Mouse (Mus musculus): ENCODE results near the gene Gm6525. TPM values are rescaled to one million over a fixed set of nuclear protein-coding genes. Genes with fewer than 3 reads are reported as not detected.

Gene Gm6525
- polyA plus RNA-seq, 1 experiment from 2014 or later: not detected

DNA sequence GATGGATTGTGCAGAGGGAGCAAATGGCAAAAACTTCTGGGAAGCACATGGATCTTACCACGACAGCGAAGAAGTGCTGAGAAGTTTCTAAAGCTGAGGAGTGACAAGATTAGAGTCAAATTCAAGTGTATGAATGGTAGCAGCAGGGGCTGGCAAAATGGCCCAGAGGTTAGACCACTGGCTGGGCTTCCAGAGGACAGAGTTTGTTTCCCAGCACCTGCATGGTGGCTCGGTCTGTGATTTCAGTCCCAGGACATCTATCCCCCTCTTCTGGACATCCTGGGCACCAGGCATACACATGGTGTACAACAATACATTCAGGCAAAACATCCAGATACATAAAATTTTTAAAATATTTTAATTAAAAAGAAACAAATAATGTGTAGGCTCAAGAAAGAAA, 24.1 kb upstream of the Gm6525 start:
- Histone ChIP-seq H3K27me3 (replicated peaks) (no peaks in the 10 kb centered on the region), H3K4me1 (peaks cover 6% of the 10 kb centered on the region), H3K4me3 (no peak overlapping the region), H3K36me3 (0 out of 2 replicates have a peak, but pooled peaks cover 6% of the 10 kb centered on the region), H3K4me2 (no peak overlapping the region), H3K9me3 (replicated peaks) (no peaks in the 10 kb centered on the region), H3K9ac (no peak overlapping the region), H3K27ac (no peak overlapping the region)
- ATAC-seq: no peak
- WGBS (ENCODE audit: insufficient replicate concordance): 90% methylated on average over 3 of the region's 3 CpGs

DNA sequence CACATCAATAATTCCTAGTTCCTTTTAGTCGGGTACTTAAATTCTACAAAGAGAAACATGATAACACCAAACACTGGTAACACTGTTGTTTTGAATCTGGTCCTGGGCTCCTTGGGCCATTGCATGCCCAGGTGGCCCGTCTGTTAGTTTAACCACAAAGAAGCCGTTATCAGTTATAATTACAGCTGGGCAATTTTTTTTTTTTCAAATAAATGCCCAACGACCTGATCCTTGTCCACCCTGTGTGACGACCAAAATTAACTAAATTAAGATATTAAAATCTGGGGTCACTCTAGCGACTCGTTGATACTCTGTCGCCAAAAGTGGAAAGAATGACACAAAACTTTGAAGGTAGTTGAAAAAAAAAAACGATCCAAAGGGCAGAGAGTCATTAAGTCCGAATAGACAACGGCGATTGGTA, 19.2 kb upstream of the Gm6525 start:
- H3K36me3 ChIP-seq: 0 out of 2 replicates have a peak, but pooled peaks cover 2% of the 10 kb centered on the region
- peak overlapping the region; percentile 93 for H3K27ac ChIP-seq
- 4% methylated on average over 12 of the region's 12 CpGs for WGBS (ENCODE audit: insufficient replicate concordance)
- peak overlapping the region; percentile 100 for H3K4me2 ChIP-seq
- H3K9me3 ChIP-seq (replicated peaks): no peaks in the 10 kb centered on the region
- peak overlapping the region; percentile 85 for H3K9ac ChIP-seq
- H3K4me3 ChIP-seq: peak overlapping the region; percentile 72
- peaks cover 18% of the 10 kb centered on the region for H3K4me1 ChIP-seq
- H3K27me3 ChIP-seq (replicated peaks): no peaks in the 10 kb centered on the region
- ATAC-seq: no peak

DNA sequence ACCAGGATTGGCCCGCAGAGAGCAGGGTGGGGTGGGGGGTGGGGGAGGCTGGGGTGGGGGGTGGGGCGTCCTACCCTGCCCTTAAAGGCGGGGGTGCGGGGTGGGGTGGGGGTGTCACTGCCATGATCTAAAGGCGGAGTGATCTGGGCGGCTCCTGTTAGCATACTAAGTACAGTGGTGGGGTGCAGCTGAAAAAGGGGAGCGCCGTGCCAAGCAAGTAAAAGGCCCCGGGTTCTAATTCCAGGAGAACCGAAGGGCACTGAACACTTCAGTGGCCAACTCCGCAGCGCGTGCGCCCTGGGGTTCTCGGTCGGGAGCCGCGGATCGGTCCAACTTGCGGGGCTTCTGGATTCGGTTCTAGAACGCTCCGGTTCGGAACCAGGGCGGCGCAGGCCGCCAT, 18.8 kb upstream of the Gm6525 start:
- Histone ChIP-seq H3K27ac (peak overlapping the region; percentile 93), H3K9ac (peak overlapping the region; percentile 85), H3K4me2 (peak overlapping the region; percentile 100), H3K36me3 (0 out of 2 replicates have a peak, but pooled peaks cover 3% of the 10 kb centered on the region), H3K4me1 (peaks cover 18% of the 10 kb centered on the region), H3K27me3 (replicated peaks) (no peaks in the 10 kb centered on the region), H3K4me3 (peak overlapping the region; percentile 72), H3K9me3 (replicated peaks) (no peaks in the 10 kb centered on the region)
- peak; percentile 79 for ATAC-seq
- WGBS (ENCODE audit: insufficient replicate concordance): 0% methylated on average over 26 of the region's 27 CpGs

DNA sequence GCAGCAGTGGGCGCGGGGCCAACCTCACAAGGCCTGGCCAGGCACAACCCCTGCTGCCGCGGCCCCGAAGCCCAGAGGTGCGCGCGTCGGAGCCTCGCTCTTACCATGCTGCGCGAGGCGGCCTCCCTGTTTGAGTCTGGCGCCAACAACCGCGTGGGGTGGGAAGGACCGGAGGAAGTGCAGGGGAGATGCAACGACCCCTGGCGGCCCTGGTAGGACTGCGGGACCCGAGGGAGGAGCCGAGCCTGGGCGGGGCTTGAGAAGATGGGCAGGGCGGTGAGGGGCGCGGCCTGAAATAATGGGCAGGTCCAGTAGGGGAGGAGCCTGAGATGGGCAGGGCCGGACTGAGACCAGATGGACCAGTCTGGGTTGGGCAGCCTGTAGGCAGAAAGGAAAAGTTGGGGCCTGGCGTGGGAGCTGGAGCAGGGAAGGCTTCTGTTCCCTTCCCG, 18.3 kb upstream of the Gm6525 start, which contains the start of gene Mnd1:
TSS of gene Mnd1 (minus strand) at position 229 of the 449 bp plus-strand sequence.
- Histone ChIP-seq H3K27me3 (replicated peaks) (no peaks in the 10 kb centered on the region), H3K9me3 (replicated peaks) (no peaks in the 10 kb centered on the region), H3K4me3 (peak within 1 kb of the TSS; percentile 72), H3K4me1 (peaks cover 18% of the 10 kb centered on the region), H3K9ac (peak within 1 kb of the TSS; percentile 85), H3K4me2 (peak within 1 kb of the TSS; percentile 100), H3K27ac (peak within 1 kb of the TSS; percentile 93), H3K36me3 (0 out of 2 replicates have a peak, but pooled peaks cover 4% of the 10 kb centered on the region)
- WGBS (ENCODE audit: insufficient replicate concordance): under 1% methylated on average over 29 of the region's 29 CpGs
- ATAC-seq: peak; percentile 96

DNA sequence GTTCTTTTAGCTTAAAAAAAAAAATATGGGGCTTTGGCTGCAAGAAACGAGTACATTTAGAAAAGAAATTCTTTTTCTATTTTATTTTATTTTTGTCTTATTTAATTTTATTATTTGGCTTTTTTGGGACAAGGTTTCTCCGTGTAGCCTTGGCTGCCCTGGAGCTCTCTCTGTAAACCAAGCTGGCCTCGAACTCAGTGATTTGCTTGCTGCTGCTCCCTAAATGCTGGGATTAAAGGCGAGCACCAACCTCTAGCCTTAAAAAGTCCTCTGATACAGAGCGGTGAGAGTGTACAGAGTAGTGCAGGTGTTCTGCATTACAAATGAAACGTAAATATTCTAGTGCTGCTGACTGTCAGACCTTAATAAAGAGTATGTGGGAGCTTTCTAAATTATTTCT, 17.8 kb upstream of the Gm6525 start:
- Histone ChIP-seq H3K4me2 (peak overlapping the region; percentile 100), H3K9ac (no peak overlapping the region), H3K27ac (no peak overlapping the region), H3K36me3 (0 out of 2 replicates have a peak, but pooled peaks cover 4% of the 10 kb centered on the region), H3K27me3 (replicated peaks) (no peaks in the 10 kb centered on the region), H3K9me3 (replicated peaks) (no peaks in the 10 kb centered on the region), H3K4me3 (peak overlapping the region; percentile 72; the same call in 1 of the 2 replicates), H3K4me1 (peaks cover 18% of the 10 kb centered on the region)
- whole genome bisulfite sequencing (ENCODE audit: insufficient replicate concordance): 56% methylated on average over 6 of the region's 6 CpGs
- no peak for ATAC-seq

DNA sequence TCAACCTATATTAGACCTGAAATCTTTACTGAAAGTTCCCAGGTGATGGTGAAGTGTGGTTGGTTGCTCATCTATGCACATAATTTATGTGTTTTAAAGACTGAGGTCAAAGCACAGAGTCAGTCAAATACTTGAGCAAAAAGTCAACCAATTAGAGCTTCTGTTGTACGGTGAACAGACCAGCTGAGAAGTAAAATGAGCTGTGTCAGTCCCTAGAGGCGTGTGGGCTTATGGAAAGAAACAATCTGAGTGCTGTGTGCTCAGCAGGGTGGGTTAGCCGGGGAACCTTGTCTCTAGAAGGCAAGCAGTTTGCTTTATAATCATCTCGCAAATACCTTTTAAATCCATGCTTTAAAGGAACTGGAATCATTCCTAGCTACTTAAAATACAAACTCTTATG, 16.9 kb upstream of the Gm6525 start:
- no peaks in the 10 kb centered on the region for H3K27me3 ChIP-seq (replicated peaks)
- no peaks in the 10 kb centered on the region for H3K9me3 ChIP-seq (replicated peaks)
- no peak overlapping the region for H3K4me2 ChIP-seq
- 0 out of 2 replicates have a peak, but pooled peaks cover 4% of the 10 kb centered on the region for H3K36me3 ChIP-seq
- H3K27ac ChIP-seq: no peak overlapping the region
- no peak overlapping the region for H3K9ac ChIP-seq
- no peak for ATAC-seq
- H3K4me1 ChIP-seq: peaks cover 18% of the 10 kb centered on the region
- WGBS (ENCODE audit: insufficient replicate concordance): 72% methylated on average over 4 of the region's 4 CpGs
- no peak overlapping the region for H3K4me3 ChIP-seq

DNA sequence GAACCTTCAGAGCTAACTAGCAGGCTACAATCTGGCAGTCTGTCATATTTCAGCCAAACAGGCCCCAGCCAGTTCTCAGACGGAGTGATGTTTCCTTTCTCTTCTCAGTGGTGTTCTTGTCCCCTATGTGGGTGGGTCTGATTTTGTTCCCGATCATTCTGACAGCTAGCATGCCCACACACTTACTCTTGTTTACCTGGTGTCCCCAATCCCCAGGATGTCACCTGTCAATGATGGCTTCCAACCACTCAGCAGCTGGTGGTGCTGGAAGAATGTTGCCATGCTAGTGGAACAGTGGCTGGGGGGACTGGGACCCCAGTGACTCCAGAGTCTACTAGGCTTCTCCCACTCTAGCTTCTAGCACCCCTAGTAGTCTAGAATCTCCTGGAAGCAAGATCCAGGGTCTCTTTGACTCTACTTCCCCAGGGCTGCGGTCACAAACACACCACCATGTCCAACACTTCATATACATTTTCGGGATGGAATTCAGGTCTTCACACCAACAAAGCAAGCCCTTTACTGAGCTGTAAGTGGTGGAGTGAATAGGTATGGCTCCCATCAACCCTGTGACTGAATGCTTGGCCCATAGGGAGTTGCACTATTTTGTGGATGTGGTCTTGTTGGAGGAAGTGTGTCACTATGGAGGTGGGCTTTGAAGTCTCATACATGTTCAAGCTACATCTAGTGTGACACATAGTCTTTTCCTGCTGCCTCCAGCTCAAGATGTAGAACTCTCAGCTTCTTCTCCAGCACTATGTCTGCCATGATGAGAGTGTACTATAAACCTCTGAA, 16.1 kb upstream of the Gm6525 start:
- Histone ChIP-seq H3K9ac (no peak overlapping the region), H3K27me3 (replicated peaks) (no peaks in the 10 kb centered on the region), H3K36me3 (0 out of 2 replicates have a peak, but pooled peaks cover 4% of the 10 kb centered on the region), H3K27ac (no peak overlapping the region), H3K4me3 (no peak overlapping the region), H3K9me3 (replicated peaks) (no peaks in the 10 kb centered on the region), H3K4me2 (no peak overlapping the region), H3K4me1 (peaks cover 18% of the 10 kb centered on the region)
- 73% methylated on average over 4 of the region's 4 CpGs for WGBS (ENCODE audit: insufficient replicate concordance)
- ATAC-seq: no peak

DNA sequence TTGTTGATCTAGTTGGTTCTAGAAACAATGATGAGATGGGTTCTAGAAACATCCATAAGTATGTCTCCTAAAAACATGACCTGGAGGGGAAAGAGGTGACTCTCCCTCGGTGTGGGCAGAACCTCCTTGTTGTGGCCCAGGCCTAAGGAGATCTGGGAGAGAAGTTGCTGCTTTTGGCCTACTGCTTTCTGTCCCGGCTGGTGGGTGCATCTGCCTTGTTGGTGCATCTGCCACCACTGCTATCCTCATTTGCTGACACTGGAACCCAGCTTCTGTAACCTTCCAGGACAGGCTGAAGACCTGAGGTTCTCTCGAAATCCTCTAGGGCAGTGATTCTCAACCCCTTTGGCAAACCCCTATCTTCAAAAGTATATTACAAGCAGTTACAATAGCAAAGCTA, 8.5 kb upstream of the Gm6525 start:
- H3K27me3 ChIP-seq (replicated peaks): 0 out of 2 replicates have a peak, but pooled peaks cover 6% of the 10 kb centered on the region
- H3K4me1 ChIP-seq: no peaks in the 10 kb centered on the region
- ATAC-seq: no peak
- no peaks in the 10 kb centered on the region for H3K9me3 ChIP-seq (replicated peaks)
- H3K4me2 ChIP-seq: no peak overlapping the region
- no peak overlapping the region for H3K27ac ChIP-seq
- no peak overlapping the region for H3K9ac ChIP-seq
- no peak overlapping the region for H3K4me3 ChIP-seq
- 78% methylated on average over 3 of the region's 3 CpGs for WGBS (ENCODE audit: insufficient replicate concordance)
- H3K36me3 ChIP-seq: no peaks in the 10 kb centered on the region; the same call in 1 of the 2 replicates

DNA sequence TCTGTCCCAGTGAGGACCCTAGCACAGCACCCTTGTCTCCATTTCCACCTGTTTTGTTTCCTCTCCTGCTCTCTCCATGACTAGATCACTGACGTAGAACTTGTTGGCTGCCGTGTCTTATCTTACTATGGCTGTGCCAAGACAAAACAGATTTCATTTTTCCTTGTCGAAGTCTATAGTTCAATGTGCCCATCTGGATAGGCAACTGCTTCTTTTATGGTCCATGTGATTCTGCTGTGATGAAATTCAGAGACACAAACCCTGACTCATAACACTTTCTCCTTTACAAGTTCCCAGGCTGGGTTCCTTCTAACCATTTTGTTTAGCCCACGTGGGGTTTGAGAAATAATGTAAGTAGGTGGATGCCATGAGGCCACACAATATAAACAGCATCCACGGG, 7.8 kb upstream of the Gm6525 start:
- no peak overlapping the region for H3K9ac ChIP-seq
- H3K36me3 ChIP-seq: no peaks in the 10 kb centered on the region; the same call in 1 of the 2 replicates
- no peak overlapping the region for H3K27ac ChIP-seq
- no peaks in the 10 kb centered on the region for H3K4me1 ChIP-seq
- H3K27me3 ChIP-seq (replicated peaks): 0 out of 2 replicates have a peak, but pooled peaks cover 6% of the 10 kb centered on the region
- H3K9me3 ChIP-seq (replicated peaks): no peaks in the 10 kb centered on the region
- no peak overlapping the region for H3K4me2 ChIP-seq
- no peak overlapping the region for H3K4me3 ChIP-seq
- no peak for ATAC-seq
- WGBS (ENCODE audit: insufficient replicate concordance): 70% methylated on average over 5 of the region's 5 CpGs

DNA sequence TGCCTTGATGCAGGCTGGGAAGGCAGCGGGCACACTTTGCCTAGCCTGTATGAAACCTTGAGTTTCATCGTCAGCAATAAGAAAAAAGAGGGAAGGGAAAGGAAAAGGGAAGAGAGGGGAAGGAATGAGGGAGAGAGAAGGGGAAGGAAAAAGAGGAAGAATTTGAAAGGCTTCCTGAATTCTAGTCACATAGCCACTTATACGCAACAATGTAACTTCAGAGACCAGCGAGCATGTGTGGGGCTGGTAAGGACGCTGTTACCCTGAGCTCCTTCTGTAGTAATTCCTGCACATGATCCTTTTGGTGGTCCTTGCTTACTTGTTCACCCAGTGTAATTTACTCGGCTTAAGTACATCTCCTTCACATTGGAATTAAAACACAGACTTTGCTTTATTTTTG, 5.0 kb upstream of the Gm6525 start:
- no peak overlapping the region for H3K27ac ChIP-seq
- no peak for ATAC-seq
- H3K36me3 ChIP-seq: no peaks in the 10 kb centered on the region; the same call in 1 of the 2 replicates
- 56% methylated on average over 6 of the region's 6 CpGs for WGBS (ENCODE audit: insufficient replicate concordance)
- no peak overlapping the region for H3K9ac ChIP-seq
- H3K4me2 ChIP-seq: no peak overlapping the region
- H3K4me3 ChIP-seq: no peak overlapping the region
- peaks cover 4% of the 10 kb centered on the region; the same call in 1 of the 2 replicates for H3K4me1 ChIP-seq
- 0 out of 2 replicates have a peak, but pooled peaks cover 6% of the 10 kb centered on the region for H3K27me3 ChIP-seq (replicated peaks)
- no peaks in the 10 kb centered on the region for H3K9me3 ChIP-seq (replicated peaks)

DNA sequence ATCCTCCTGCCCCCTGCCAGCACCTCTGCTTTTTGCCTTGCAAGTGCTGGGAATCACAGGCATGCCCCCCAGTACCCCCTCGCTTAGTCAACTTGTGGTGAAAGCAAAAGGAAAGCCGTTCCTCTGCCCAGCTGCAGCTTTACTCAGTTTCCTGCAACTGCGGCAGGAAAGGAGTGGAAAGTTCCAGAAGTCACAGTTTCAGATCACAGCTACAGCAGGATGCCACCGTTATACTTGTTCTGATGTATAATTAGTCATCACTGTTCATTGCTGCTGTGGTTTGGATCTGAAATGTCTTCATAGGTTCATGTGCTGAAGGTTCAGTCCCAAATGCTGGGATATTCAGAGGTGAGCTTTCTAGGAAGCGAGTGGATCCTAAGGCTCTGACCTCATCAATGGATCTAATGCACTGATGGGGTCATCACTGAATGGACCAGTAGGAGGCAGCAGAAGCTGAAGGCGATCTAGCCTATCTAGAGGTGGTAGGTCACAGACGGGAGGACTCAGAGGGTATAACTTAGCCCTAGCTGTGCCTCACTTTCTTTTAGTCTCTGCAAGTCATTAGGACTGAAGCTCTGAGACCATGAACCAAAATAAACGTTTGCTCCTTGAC, 4.4 kb upstream of the Gm6525 start:
- Histone ChIP-seq H3K4me3 (no peak overlapping the region), H3K4me2 (no peak overlapping the region), H3K36me3 (no peaks in the 10 kb centered on the region; the same call in 1 of the 2 replicates), H3K9ac (no peak overlapping the region), H3K9me3 (replicated peaks) (no peaks in the 10 kb centered on the region), H3K4me1 (peaks cover 4% of the 10 kb centered on the region; the same call in 1 of the 2 replicates), H3K27me3 (replicated peaks) (0 out of 2 replicates have a peak, but pooled peaks cover 6% of the 10 kb centered on the region), H3K27ac (no peak overlapping the region)
- no peak for ATAC-seq
- 59% methylated on average over 8 of the region's 8 CpGs for WGBS (ENCODE audit: insufficient replicate concordance)

DNA sequence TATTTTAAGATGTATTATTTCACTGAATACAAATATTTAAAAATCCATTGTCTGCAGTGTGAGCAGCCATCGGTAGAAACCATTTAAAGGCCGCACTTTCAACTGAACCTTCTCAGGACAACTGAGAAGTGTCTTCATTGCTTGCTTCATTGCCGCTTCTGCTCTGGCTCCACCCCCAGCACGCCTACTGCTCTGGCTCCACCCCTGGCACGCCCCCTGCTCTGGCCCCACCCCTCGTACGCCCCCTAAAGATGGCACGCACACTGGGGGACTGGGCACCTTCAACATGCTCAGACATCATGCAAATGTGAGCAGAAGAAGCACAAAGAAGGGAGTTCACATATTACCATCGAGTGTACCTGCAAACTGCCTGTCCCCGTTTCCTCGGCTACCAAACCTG, 1.5 kb upstream of the Gm6525 start:
- WGBS (ENCODE audit: insufficient replicate concordance): 24% methylated on average over 11 of the region's 11 CpGs
- Histone ChIP-seq H3K4me3 (no peak overlapping the region), H3K27ac (no peak overlapping the region), H3K9me3 (replicated peaks) (no peaks in the 10 kb centered on the region), H3K4me1 (peaks cover 4% of the 10 kb centered on the region; the same call in 1 of the 2 replicates), H3K4me2 (peak overlapping the region; percentile 43), H3K27me3 (replicated peaks) (0 out of 2 replicates have a peak, but pooled peaks cover 8% of the 10 kb centered on the region), H3K36me3 (no peaks in the 10 kb centered on the region), H3K9ac (no peak overlapping the region)
- no peak for ATAC-seq
